In the genomic region with DNA sequence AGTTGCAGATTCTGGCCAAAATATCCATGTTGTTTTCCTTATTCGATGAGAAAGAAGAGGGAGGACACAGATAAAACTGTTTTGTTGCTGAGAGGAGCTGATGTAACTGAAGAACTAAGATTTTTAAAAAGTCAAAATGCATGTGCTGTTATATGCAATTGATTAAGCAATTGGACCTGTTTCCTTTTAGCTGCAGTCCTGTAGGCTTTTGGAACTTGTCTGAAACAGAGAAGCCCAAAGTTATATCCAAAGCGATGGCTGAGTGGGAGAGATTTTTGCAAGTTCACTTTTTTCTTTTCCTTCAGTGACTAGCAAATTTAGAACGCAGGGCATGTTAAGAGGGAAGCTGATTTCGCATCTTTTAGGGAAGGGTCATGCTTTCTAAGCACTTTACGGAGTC, we compare ENCODE assay signal across 9 mouse cellular contexts. TPM values are rescaled to one million over a fixed set of nuclear protein-coding genes. Genes with fewer than 3 reads are reported as not detected.
DNase-seq lines count a peak whose midpoint lies in the region; ATAC-seq and TF ChIP-seq lines count a peak whose summit lies in the region.
"Had no signal": no experiment of that assay in that cellular context is flagged by ENCODE, and none has a peak within 500 bp of the region (broad histone marks: within the 10 kb centered on the region; RNA-seq: fewer than 3 reads in every experiment).

No protein-coding gene starts in this region.

- TF ChIP-seq CTCF in bone marrow, adult 2 months (IDR thresholded peaks at IDR 0.05; ENCODE audit: control insufficient read depth, insufficient read depth, low read length) = no peak

- no peak for TF ChIP-seq POLR2A in bone marrow, adult 2 months (IDR thresholded peaks at IDR 0.05; ENCODE audit: borderline replicate concordance, control insufficient read depth, low read depth, low read length)

- peaks cover 68% of the 10 kb centered on the region for H3K79me2 ChIP-seq in macrophage (ENCODE audit: inconsistent target)

- peak overlapping the region; percentile 37; the same call in 1 of the 2 replicates for H3K27ac ChIP-seq in heart, embryonic 15.5 days
- no peak overlapping the region for H3K27ac ChIP-seq in bone marrow, adult 2 months (ENCODE audit: control insufficient read depth, insufficient read depth, low read depth, low read length, poor library complexity)
- H3K27ac ChIP-seq in hindbrain, embryonic 11.5 days (ENCODE audit: low read depth, low read length) = no peak overlapping the region
- H3K27ac ChIP-seq in macrophage = peak overlapping the region; percentile 68

- H3K27me3 ChIP-seq in heart, embryonic 15.5 days = no peaks in the 10 kb centered on the region
- H3K27me3 ChIP-seq in hindbrain, embryonic 11.5 days (ENCODE audit: control insufficient read depth, insufficient read depth, low read length) = no peaks in the 10 kb centered on the region

- H3K4me1 ChIP-seq in heart, embryonic 15.5 days (replicated peaks) = peaks cover 38% of the 10 kb centered on the region
- H3K4me1 ChIP-seq in bone marrow, adult 2 months (ENCODE audit: control insufficient read depth, insufficient read depth, low read length) = peaks cover 2% of the 10 kb centered on the region; the same call in 1 of the 2 replicates
- H3K4me1 ChIP-seq in hindbrain, embryonic 11.5 days (replicated peaks; ENCODE audit: control insufficient read depth, insufficient read depth, low read length) = peaks cover 1% of the 10 kb centered on the region; the same call in 1 of the 2 replicates

- ATAC-seq in heart, embryonic 15.5 days (replicated peaks; ENCODE audit: insufficient number of reproducible peaks, insufficient read depth, low FRiP score, low read depth) = no peak
- no peak for ATAC-seq in hindbrain, embryonic 11.5 days (ENCODE audit: low FRiP score)

- H3K4me3 ChIP-seq in heart, embryonic 15.5 days = peak overlapping the region; percentile 96
- peak overlapping the region; percentile 38 for H3K4me3 ChIP-seq in bone marrow, adult 2 months (replicated peaks; ENCODE audit: control insufficient read depth, low read depth, low read length)
- peak overlapping the region; percentile 98 for H3K4me3 ChIP-seq in hindbrain, embryonic 11.5 days (ENCODE audit: low read depth, low read length)
- H3K4me3 ChIP-seq in macrophage (ENCODE audit: inconsistent target) = peak overlapping the region; percentile 94

- no peaks in the 10 kb centered on the region for H3K36me3 ChIP-seq in heart, embryonic 15.5 days
- H3K36me3 ChIP-seq in hindbrain, embryonic 11.5 days (ENCODE audit: control insufficient read depth, insufficient read depth, low read length) = no peaks in the 10 kb centered on the region
- no peaks in the 10 kb centered on the region for H3K36me3 ChIP-seq in macrophage (ENCODE audit: inconsistent target)

- H3K9me3 ChIP-seq in heart, embryonic 15.5 days (replicated peaks) = no peaks in the 10 kb centered on the region
- no peaks in the 10 kb centered on the region for H3K9me3 ChIP-seq in hindbrain, embryonic 11.5 days (ENCODE audit: control insufficient read depth, low read length)

- no peak for DNase-seq in heart, adult 8-10 months (ENCODE audit: low spot score)
- DNase-seq in hindbrain, embryonic 11.5 days (ENCODE audit: low spot score) = no peak
- no peak for DNase-seq in MN1 (ENCODE audit: low spot score)
- DNase-seq in layer of hippocampus, postnatal 25 days (ENCODE audit: extremely low spot score in 1 of 2, low spot score in 1 of 2) = no peak
- DNase-seq in B cell, adult 2 months = no peak
- DNase-seq: cerebellum, postnatal 36 days had no signal

- 8% methylated on average over 5 of the region's 5 CpGs for WGBS in heart, embryonic 15.5 days
- 6% methylated on average over 5 of the region's 5 CpGs for WGBS in bone marrow, adult 2 months
- 30% methylated on average over 5 of the region's 5 CpGs for WGBS in hindbrain, embryonic 11.5 days
- WGBS in macrophage (ENCODE audit: missing documents) = 6% methylated on average over 5 of the region's 5 CpGs

- H3K4me2 ChIP-seq in heart, embryonic 15.5 days = peak overlapping the region; percentile 78
- peak overlapping the region; percentile 77 for H3K4me2 ChIP-seq in hindbrain, embryonic 11.5 days (replicated peaks; ENCODE audit: low read depth, low read length)

- H3K9ac ChIP-seq in heart, embryonic 15.5 days = peak overlapping the region; percentile 99
- peak overlapping the region; percentile 46 for H3K9ac ChIP-seq in hindbrain, embryonic 11.5 days (ENCODE audit: low read depth, low read length)

RNA-seq across cellular contexts. Expression of gene Gsk3b, which starts 2.9 kb away (rescaled TPM):
- 38.2 and 40.0 TPM in 2 replicates for polyA plus RNA-seq in heart, embryonic 15.5 days (2015; fragmentation: Nextera tagmentation; extraction: Ambion mirVana)
- total RNA-seq in heart, adult 8-10 months (2022) = 10 to 100 TPM; 48.8 to 54.3 (median 53.0) TPM
- 9.6 and 10.2 TPM in 2 replicates for polyA plus RNA-seq in bone marrow, adult 2 months (2011; ENCODE audit: insufficient read depth, insufficient read length, low replicate concordance, missing spikeins)
- 132 and 172 TPM in 2 replicates for polyA plus RNA-seq in hindbrain, embryonic 11.5 days (2014; fragmentation: Nextera tagmentation; extraction: Ambion mirVana)
- total RNA-seq in macrophage (2018; cell fraction: chromatin; rRNA removed) = 100 to 1,000 TPM in 23 of 26 experiments, 10 to 100 TPM in 3; 89.0 to 203 (median 163) TPM
- total RNA-seq in macrophage (2018; cell fraction: cytosol; rRNA removed) = 10 to 100 TPM; 60.3 to 87.0 (median 71.8) TPM
- total RNA-seq in macrophage (2018; cell fraction: nucleus; rRNA removed) = 100 to 1,000 TPM in 15 of 26 experiments, 10 to 100 TPM in 11; 77.4 to 155 (median 101) TPM
- 31.4 to 45.3 TPM (median 38.2 TPM) in 3 replicates for polyA plus RNA-seq in macrophage (2018)
- 100 to 1,000 TPM; 139 to 153 TPM for total RNA-seq in layer of hippocampus, postnatal 25 days (2021)

Comparison
In these comparisons a context has a peak if more than half of its experiments do, and no peak if none do; other contexts are left out.
1. H3K27ac ChIP-seq: peak in heart, embryonic 15.5 days (single experiment) and macrophage (single experiment); none in bone marrow, adult 2 months (single experiment) and hindbrain, embryonic 11.5 days (single experiment).
2. H3K4me3 ChIP-seq: peak in every context shown above with its lines; median percentile 98 in hindbrain, embryonic 11.5 days; 96 in heart, embryonic 15.5 days; 94 in macrophage; 38 in bone marrow, adult 2 months.